Mouse (Mus musculus) E14TG2a.4 (cell line): ENCODE data around the gene Dhrs4.

Experiments used
- CTCF ChIP-seq: conservative IDR thresholded peaks from 2 replicates; pipeline ENCODE4 v1.5.1; 2014; ENCODE audit warnings: low read length
- POU5F1 ChIP-seq: IDR thresholded peaks from 2 replicates; pipeline ENCODE4 v1.6.1; 2014; ENCODE audit warnings: low read length, borderline replicate concordance

DNA sequence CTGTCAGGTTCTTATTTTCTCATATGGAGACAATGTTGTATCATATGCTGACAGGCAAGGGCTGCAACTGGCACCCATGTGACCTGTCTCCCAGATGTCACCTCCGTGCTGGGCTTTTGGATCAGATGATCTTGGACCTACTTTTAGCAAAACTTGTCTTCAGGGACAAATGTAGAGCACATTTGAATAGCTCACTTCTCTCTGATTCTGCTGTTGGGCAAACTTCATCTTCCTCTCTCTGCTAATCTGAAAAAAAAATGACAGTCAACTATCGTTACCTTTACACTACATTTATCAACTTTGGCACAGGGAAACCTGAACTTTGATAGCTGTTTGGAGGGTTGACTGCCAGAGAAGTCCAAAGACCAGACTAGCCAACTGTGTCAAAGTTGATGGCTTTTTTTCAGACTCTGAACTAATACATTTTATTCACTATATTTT lies 10.2 kb upstream of the Dhrs4 start:
- TF ChIP-seq CTCF, result no peak
- TF ChIP-seq POU5F1, result no peak
